Mouse (Mus musculus) lung, postnatal 0 days (tissue): ENCODE data around the gene Tmem145. TPM values are rescaled to one million over a fixed set of nuclear protein-coding genes. Genes with fewer than 3 reads are reported as not detected.
"Not testable (repeated sequence)": the region's sequence is repeated elsewhere in the genome, so short reads cannot be mapped to it uniquely, and the experiment has no call there.

Experiments used
- ATAC-seq: fragments of 200-750 bp; cut with Nextera tagmentation; 2 replicates; pipeline ENCODE4 v1.8.0; 2017; ENCODE audit warnings: moderate library complexity
- DNase-seq: peaks from one replicate; pipeline ENCODE4 v3.0.0-alpha.2; 2016; ENCODE audit warnings: low spot score
- H3K27ac ChIP-seq: fragments of 300-500 bp; sonication (generic); 2 replicates; pipeline ENCODE4 v1.5.1; 2014; ENCODE audit warnings: antibody characterized with exemption, mild to moderate bottlenecking, low read length, mixed read lengths
- H3K27me3 ChIP-seq: fragments of 300-500 bp; sonication (generic); replicated peaks from 2 replicates; pipeline ENCODE4 v1.6.1; 2014; ENCODE audit warnings: low read length, mixed read lengths; ENCODE audit not compliant: insufficient read depth
- H3K36me3 ChIP-seq: fragments of 300-500 bp; sonication (generic); 2 replicates; pipeline ENCODE4 v1.6.1; 2014; ENCODE audit warnings: low read length, mixed read lengths; ENCODE audit not compliant: insufficient read depth
- H3K4me1 ChIP-seq: fragments of 300-500 bp; sonication (generic); 2 replicates; pipeline ENCODE4 v1.6.1; 2014; ENCODE audit warnings: antibody characterized with exemption, low read depth, low read length, mixed read lengths; ENCODE audit not compliant: insufficient read depth
- H3K4me2 ChIP-seq: fragments of 300-500 bp; sonication (generic); replicated peaks from 2 replicates; pipeline ENCODE4 v1.6.1; 2014; ENCODE audit warnings: low read depth, mild to moderate bottlenecking, low read length, moderate library complexity, mixed read lengths
- H3K4me3 ChIP-seq: fragments of 300-500 bp; sonication (generic); 2 replicates; pipeline ENCODE4 v1.5.1; 2014; ENCODE audit warnings: low read depth, low read length
- H3K9ac ChIP-seq: fragments of 300-500 bp; sonication (generic); replicated peaks from 2 replicates; pipeline ENCODE4 v1.6.1; 2014; ENCODE audit warnings: low read depth, mild to moderate bottlenecking
- H3K9me3 ChIP-seq: fragments of 300-500 bp; sonication (generic); 2 replicates; pipeline ENCODE4 v1.6.1; 2016; ENCODE audit warnings: low read length, mixed read lengths
- CTCF ChIP-seq: IDR thresholded peaks from 2 replicates; pipeline ENCODE4 v1.5.1; 2016; ENCODE audit warnings: antibody characterized with exemption, mild to moderate bottlenecking
- EP300 ChIP-seq: IDR thresholded peaks from 2 replicates; pipeline ENCODE4 v1.6.1; 2016; ENCODE audit warnings: antibody characterized with exemption, mild to moderate bottlenecking, control low read depth
- WGBS: fragments of 180-500 bp; shearing (Covaris S2); extraction: QIAGEN DNeasy Blood & Tissue Kit; methylation state at CpG from one replicate; pipeline ENCODE4 v1.1.7; 2014; 5-methylcytosine and 5-hydroxymethylcytosine counted together
- polyA plus RNA-seq: library from polyadenylated mRNA; unstranded; fragments of >200 nt; fragmentation: Nextera tagmentation; extraction: Ambion mirVana; gene quantifications from 2 replicates; pipeline ENCODE4 v1.2.1, GENCODE M21; 2015

Gene Tmem145
- polyA plus RNA-seq, 1 experiment from 2014 or later: not detected

DNA sequence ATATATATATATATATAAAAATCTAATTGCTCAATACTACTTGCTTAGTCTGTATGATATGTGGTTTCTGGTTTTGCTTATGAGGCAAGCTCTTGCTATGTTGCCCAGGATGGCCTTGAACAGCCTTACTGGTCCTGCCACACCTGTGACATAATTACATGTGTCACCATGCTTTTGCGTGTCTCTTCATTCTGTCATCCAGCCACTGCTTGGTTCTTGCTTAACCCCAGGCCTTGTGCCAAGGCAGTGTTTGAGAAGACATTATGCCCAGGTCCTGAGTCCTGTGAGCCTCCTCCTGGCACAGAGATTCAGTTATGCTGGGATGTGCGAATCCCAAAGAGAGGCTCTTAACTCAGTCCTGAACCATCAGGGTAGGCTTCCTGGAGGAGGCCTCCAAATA is 17.3 kb downstream of the Tmem145 start:
- no peak for DNase-seq
- no peak overlapping the region for H3K4me3 ChIP-seq
- 68% methylated on average over 2 of the region's 2 CpGs for WGBS
- no peak overlapping the region for H3K4me2 ChIP-seq
- H3K27ac ChIP-seq: no peak overlapping the region
- no peaks in the 10 kb centered on the region for H3K9me3 ChIP-seq
- H3K27me3 ChIP-seq: no peaks in the 10 kb centered on the region
- no peak for TF ChIP-seq EP300
- TF ChIP-seq CTCF: no peak
- no peaks in the 10 kb centered on the region for H3K36me3 ChIP-seq
- ATAC-seq: no peak
- no peak overlapping the region for H3K9ac ChIP-seq
- H3K4me1 ChIP-seq: no peaks in the 10 kb centered on the region

DNA sequence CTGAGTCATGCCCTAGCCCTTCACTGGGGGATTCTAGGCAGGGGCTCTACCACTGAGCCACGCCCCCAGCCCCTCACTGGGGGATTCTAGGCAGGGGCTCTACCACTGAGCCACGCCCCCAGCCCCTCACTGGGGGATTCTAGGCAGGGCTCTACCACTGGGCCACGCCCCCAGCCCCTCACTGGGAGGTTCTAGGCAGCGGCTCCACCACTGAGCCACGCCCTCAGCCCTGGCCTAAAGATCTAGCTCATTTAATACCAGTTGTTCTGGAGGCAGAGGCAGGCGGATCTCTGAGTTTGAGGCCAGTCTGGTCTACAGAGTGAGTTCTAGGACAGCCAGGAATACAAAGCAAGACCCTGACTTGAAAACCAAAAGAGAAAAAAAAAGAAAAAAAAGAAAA is 19.5 kb downstream of the Tmem145 start:
- not testable (repeated sequence) for H3K9ac ChIP-seq, H3K27me3 ChIP-seq, H3K9me3 ChIP-seq, ATAC-seq, H3K36me3 ChIP-seq, DNase-seq, H3K27ac ChIP-seq, H3K4me1 ChIP-seq, H3K4me2 ChIP-seq, H3K4me3 ChIP-seq
- 93% methylated on average over 6 of the region's 6 CpGs for WGBS

DNA sequence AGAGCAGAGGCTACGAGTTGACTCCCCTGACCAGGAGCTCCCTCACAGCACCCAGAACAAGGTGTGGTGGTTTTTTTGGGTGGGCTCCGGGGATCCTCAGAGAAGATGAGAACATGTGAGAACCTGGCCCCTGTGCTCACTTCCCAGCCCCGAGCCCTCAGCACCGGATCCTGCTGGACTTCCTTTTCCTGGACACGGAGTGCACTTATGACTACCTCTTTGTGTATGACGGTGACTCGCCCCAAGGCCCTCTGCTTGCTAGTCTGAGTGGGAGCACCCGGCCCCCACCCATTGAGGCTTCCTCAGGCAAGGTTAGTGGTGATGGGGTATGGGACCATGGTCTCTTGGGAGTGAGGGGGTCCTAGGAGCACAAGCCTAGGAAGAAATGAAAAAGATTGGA is 20.3 kb downstream of the Tmem145 start:
- H3K27ac ChIP-seq: no peak overlapping the region
- H3K4me2 ChIP-seq: no peak overlapping the region
- WGBS: 44% methylated on average over 8 of the region's 8 CpGs
- no peak overlapping the region for H3K9ac ChIP-seq
- no peak for TF ChIP-seq CTCF
- no peak for TF ChIP-seq EP300
- H3K4me3 ChIP-seq: no peak overlapping the region
- H3K36me3 ChIP-seq: no peaks in the 10 kb centered on the region
- no peaks in the 10 kb centered on the region for H3K4me1 ChIP-seq
- no peak for DNase-seq
- H3K9me3 ChIP-seq: no peaks in the 10 kb centered on the region
- peak; percentile 55 for ATAC-seq
- no peaks in the 10 kb centered on the region for H3K27me3 ChIP-seq

DNA sequence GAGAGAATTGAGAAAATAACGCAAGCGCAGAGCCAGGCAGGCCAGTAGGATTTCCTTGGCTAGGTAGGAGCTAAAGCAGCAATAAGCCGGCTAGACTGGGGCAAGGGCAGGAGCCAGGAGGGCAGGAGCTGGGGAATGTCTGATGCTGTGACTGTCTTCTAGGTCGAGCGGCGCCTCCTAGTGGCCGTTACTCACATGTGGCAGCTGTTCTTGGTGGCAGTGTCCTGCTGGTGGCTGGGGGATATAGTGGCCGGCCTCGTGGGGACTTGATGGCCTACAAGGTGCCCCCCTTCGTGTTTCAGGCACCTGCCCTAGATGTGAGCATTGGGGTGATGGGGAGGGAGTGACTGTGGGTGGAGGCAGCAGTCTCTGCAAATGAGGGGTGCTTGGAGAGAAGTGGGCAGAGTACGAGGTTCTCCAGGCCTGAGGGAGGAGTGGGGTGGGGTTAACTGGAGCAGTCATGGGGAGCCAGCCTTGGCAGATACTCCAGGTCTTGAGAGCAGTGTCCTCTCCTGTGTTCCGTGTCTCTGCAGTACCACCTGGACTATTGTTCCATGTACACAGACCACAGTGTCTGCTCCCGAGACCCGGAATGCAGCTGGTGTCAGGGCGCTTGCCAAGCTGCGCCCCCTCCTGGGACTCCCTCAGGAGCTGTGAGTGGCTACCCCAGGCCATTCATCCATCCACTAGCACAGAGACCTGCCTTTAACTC is 27.8 kb downstream of the Tmem145 start:
- Histone ChIP-seq H3K4me2 (no peak overlapping the region), H3K9ac (no peak overlapping the region), H3K9me3 (no peaks in the 10 kb centered on the region), H3K27me3 (no peaks in the 10 kb centered on the region), H3K4me1 (no peaks in the 10 kb centered on the region), H3K4me3 (no peak overlapping the region), H3K36me3 (no peaks in the 10 kb centered on the region), H3K27ac (no peak overlapping the region)
- peak; percentile 96 for TF ChIP-seq CTCF
- TF ChIP-seq EP300: no peak
- peak; percentile 88 for DNase-seq
- WGBS: 41% methylated on average over 16 of the region's 16 CpGs
- ATAC-seq: peak; percentile 82

DNA sequence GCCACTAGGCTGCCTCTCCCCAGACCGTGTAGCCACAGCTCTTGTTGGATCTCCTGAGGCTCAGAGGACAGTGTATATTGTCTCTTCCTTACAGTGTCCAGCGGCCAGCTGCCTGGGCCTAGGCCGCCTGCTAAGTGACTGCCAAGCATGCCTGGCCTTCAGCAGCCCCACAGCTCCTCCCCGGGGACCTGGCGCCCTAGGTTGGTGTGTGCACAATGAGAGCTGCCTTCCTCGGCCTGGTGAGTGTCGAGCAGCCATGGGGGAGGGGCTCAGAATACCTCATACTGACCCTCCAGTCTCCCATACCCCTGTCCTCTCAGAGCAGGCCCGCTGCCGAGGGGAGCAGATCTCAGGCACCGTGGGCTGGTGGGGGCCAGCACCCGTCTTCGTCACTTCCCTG is 28.6 kb downstream of the Tmem145 start:
- TF ChIP-seq EP300 (no peak), CTCF (no peak)
- H3K9ac ChIP-seq: no peak overlapping the region
- H3K4me3 ChIP-seq: no peak overlapping the region
- DNase-seq: no peak
- no peak for ATAC-seq
- H3K4me2 ChIP-seq: no peak overlapping the region
- no peaks in the 10 kb centered on the region for H3K9me3 ChIP-seq
- no peaks in the 10 kb centered on the region for H3K4me1 ChIP-seq
- H3K27me3 ChIP-seq: no peaks in the 10 kb centered on the region
- no peaks in the 10 kb centered on the region for H3K36me3 ChIP-seq
- 82% methylated on average over 12 of the region's 12 CpGs for WGBS
- H3K27ac ChIP-seq: no peak overlapping the region

DNA sequence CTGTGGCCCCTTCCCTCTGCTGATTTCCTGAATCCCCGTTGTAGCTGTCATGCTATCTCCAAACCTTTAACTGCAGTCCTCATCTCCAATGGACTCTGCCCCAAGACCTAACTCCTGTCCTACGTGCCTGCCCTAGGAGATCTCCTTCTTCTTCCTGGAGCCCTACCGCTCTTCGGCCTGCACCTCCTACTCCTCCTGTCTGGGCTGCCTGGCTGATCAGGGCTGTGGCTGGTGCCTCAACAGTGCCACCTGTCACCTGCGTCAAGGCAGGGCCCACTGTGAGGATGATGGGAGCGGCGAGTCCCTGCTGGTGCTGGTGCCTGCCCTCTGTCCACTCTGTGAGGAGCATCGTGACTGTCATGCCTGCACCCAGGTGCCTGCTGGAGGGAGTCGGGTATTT is 33.4 kb downstream of the Tmem145 start:
- 80% methylated on average over 9 of the region's 9 CpGs for WGBS
- no peaks in the 10 kb centered on the region for H3K4me1 ChIP-seq
- no peak for TF ChIP-seq CTCF
- TF ChIP-seq EP300: no peak
- no peak overlapping the region for H3K27ac ChIP-seq
- DNase-seq: no peak
- no peak overlapping the region for H3K4me2 ChIP-seq
- H3K9me3 ChIP-seq: no peaks in the 10 kb centered on the region
- H3K4me3 ChIP-seq: no peak overlapping the region
- H3K27me3 ChIP-seq: no peaks in the 10 kb centered on the region
- H3K9ac ChIP-seq: no peak overlapping the region
- H3K36me3 ChIP-seq: peaks cover 4% of the 10 kb centered on the region; the same call in 1 of the 2 replicates
- no peak for ATAC-seq
